Mouse (Mus musculus): ENCODE results near the gene Tpst2.
A peak's percentile ranks its signal among the peaks of the same experiment; 100 is the strongest.

The Tpst2 gene

DNA sequence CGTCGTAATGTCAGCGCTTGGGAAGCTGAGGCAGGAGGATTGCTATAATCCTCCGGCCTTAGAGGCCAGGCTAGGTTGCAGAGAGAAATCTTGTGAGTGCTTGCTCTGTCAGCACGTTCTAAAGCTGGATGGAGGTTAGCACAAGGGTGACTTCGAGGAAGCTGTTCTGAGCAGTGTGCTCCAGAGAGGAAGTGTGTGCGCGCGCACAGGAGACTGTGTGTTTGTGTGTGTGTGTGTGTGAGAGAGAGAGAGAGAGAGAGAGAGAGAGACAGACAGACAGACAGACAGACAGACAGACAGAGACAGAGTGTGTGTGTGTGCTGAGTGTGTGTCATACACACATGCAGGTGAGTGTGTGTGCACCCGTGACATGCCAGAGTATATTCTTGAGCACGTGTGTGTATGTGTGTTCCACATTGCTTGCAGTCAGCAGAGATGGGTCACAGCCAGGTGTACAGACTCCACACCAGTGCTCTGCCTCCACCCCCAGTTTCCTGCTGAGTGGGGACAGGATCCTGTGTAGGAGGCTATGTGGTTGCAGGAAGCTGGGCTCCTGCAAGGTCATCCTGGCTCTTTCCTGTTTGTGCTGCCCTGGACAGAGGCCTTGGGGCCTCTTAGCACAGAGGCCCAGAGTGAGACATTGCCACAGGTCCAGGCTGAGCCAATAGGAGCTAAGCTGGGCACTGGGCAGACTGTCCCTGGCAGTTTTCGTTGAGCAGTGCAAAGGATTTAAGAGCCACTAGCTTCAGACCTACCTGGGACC is 21.9 kb downstream of the Tpst2 start:
- peak; percentile 74 for DNase-seq (ENCODE audit: low read depth)

DNA sequence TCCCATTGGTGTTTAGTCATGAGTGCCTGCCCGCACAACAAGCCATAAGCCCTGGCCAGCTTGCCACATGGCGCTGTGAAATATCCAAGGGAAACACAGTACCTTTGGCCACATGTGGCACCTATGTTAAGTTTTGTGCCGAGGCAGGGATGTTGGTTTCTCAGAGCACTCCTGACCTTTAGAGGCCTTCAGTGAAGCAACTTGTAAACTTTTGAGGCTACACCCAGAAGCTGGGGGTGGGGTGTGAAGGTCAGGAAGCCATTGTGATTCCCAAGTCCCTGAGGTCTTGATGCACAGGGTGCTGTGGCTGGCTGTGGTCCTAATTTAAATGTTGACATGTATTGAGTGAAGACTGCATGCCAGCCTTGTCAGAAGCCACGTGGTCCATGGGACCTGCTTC is 22.9 kb downstream of the Tpst2 start:
- peak; percentile 38 for DNase-seq (ENCODE audit: low read depth)

DNA sequence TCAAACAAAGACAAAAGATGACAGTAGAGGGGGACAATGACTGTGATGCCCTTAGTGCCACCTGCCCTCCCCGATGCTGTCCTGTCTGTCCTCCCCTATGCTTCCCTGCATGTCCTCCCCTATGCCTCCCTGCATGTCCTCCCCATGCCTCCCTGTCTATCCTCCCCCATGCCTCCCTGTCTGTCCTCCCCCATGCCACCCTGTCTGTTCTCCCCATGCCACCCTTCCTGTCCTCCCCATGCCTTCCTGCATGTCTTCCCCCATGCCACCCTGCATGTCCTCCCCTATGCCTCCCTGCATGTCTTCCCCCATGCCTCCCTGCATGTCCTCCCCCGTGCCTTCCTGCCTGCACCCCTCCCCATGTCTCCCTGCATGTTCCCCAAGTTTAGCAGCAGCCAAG is 23.6 kb downstream of the Tpst2 start:
- DNase-seq (ENCODE audit: low read depth), result no peak

DNA sequence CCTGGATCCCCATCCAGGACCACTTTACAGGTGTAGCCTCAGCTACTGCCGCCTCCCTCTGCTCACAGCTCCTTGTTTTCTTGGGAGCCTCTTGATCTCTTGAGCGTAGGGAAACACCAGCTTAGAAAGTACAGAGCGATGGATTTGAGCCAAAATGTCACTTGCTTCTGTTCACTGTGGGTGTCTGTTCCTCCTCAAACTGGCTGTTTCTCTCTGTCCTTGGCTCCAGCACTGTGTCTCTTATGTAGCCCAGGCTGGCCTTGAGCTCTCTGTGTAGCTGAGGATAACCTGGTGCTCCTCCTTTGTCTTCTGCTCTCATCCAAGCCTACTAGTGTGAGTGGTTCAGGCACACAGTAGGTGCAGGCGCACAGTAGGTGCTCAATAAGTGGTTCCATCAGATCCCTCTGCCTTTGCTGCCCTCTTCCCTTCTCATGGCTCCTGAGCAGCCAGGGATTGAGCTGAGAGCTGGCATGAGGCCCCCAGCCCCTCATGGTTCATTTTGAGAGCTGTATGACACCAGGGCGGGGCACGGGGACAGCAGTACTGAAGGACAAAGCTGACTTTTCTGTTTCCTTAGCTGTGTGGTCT is 24.3 kb downstream of the Tpst2 start:
- DNase-seq (ENCODE audit: low read depth), result peak; percentile 43

DNA sequence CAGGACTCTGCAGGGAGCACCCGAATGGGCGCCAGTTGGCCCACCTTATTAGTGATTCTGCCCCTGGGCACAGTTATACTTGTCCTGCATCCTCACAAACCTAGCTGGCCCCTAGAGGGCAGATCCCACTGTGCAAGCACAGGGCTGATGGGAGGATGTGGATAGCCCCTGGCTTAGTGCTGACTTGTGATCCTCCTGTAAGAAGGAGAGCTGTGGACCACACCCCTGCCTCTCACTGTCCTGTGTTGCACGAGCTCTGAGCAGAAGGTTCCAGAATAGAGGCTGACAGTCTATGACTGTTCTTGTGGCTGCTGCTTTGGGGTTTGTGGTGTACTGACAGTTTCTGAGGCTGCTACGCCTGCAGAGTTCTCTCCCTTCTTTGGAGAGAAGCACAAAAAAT is 25.2 kb downstream of the Tpst2 start:
- peak; percentile 68 for DNase-seq (ENCODE audit: low read depth)

DNA sequence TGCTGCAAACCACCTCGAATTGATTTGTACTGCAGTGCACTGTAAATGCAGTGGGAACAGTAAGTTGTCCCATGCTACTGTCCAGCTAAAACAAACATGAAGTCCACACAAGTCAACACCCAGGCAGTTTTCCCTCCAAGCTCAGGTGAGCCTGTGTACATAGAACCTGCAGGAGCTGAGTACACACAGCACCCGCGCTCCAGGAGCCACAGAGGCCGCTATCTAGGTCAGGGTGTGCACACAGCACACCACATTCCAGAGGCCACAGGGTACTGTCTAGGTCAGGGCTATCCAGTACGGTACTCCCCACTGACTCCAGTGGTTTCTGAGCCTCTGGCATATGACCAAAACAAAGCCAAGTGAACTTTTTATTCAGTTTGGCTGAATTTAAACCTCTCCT is 25.8 kb downstream of the Tpst2 start:
- no peak for DNase-seq (ENCODE audit: low read depth)

DNA sequence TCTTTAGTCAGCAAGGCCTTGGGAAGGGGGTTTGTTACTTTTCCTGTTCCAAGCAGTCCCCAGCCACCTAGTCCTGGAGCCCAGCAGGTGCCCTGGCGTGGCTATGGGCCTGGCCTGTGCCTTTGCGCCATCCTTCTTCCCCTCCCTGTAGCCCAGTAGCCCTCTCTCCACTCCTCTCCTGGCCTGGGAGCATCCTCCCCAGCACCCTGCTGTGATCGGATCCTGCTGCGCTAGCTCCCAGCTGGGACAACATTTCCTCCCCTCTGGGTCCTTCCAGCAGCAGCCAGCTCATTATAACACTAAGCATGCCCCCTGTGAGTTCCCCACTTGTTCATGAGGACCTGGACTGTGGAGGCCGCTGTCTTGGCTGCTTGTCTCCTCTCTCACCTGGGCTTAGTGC is 29.4 kb downstream of the Tpst2 start:
- no peak for DNase-seq (ENCODE audit: low read depth)

DNA sequence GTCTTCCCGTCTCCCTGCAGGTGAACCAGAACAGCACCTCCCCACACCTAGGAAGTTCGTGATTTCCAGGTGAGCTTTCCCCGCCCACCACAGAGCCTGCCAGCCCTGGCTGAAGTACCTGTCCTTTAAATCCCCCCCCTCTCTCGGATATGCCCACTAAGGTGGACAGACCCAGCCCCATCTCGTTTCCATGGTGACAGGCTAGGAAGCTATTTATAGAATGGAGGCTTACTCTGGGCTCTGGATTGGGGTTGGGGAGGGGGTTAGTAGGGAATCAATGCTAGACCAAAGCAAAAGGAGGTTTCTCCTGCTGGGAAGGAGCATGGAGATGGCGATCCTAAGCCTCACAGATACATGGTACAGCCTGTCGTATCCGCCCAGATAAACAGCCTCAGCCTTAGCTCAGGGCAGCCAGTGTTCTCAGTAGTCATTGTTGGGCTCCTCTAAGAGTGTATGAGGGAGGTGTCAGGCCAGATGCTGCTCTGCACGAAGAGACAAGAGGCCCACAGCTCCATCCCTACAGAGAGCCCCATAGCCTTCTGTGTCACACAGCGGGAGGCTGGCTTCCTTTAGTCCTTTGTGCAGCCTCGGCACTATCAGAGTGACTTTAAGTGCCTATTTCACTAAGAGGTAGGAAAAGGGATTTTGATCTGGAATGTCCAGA is 36.9 kb downstream of the Tpst2 start:
- DNase-seq (ENCODE audit: low read depth), result no peak

DNA sequence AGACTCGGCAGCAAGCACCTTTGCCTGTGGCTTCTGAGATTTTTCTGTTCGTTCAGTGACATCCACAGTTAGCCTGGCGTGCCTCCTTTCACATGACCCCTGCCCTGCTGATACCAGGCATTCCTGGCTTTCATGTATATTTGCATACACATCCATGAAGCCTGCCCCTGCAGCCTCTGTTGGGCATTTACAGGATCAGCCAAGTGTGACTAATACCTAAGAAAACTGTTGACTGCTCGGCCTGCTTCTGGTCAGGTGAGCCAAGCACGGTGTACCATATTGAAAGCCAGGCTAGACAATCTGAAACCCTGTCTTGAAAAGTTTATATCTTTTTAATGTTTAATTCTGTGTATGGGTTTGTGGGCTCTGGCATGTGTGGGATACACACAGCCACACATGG is 40.0 kb downstream of the Tpst2 start:
- DNase-seq (ENCODE audit: low read depth), result no peak

DNA sequence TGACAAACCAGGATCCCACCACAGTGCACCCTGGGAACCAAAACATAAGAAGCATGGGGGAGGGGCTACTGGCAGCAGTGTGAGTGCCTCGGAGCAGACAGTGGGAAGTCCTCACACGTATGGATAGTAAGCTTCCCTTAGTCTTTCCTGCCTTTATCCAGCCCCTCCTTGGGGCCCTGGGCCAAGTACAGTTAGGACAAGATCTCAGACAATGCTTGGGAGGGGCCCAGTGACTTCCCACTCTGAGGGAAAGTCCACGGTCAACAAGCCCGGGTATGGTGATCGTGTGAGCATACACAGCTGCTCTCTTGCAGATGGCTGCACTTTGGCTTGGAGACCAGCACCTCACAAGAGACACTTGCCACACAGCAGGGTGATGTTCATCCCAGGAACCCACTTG is 40.8 kb downstream of the Tpst2 start:
- no peak for DNase-seq (ENCODE audit: low read depth)

DNA sequence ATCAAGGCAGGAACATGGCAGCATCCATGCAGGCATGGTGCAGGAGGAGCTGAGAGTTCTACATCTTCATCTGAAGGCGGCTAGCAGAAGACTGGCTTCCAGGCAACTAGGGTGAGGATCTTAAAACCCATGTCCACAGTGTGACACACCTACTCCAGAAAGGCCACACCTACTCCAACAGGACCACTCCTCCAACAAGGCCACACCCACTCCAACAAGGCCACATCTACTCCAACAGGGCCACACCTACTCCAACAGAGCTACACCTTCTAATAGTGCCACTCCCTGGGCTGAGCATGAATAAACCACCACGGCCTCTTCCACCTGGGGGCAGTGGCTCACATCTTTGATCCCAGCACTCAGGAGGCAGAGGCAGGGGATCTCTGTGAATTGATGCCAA is 42.9 kb downstream of the Tpst2 start:
- peak; percentile 38 for DNase-seq (ENCODE audit: low read depth)

DNA sequence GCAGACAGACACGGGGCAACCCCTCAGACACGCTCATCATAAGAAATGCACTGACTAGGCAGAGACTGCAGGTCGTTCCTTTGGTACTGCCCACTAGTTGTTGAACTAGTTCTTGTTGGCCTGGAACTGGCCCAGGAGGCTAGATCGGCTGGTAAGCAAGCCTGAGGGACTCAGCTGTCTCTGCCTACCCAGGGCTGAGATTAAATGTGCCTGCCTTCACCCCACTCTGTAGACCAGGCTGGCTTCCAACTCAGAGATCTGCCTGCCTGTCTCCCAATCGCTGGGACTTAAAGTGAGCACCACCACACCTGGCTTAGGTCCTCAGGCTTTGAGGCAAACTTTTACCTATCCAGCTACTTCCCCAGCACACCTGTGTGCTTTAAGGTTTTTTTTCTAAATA is 43.9 kb downstream of the Tpst2 start:
- no peak for DNase-seq (ENCODE audit: low read depth)

DNA sequence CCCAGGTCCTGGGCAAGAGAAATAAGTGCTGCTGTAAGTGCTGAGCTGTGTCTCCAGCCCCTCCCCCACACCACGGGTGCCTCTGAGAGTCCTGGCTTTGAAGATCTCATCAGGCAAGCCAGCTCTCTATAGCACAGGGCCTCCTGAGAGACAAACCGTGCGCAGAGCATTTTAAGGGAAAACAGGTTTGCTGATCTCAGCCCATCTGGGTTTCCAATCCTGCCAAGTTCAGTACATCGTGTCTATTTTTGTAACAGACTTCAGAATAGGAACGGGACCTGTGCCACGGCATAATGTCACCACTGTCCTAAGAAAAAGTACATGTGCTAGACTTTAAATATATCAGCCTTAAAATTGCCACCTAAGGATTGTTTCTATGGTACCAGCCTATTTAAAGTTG is 44.4 kb downstream of the Tpst2 start:
- no peak for DNase-seq (ENCODE audit: low read depth)

DNA sequence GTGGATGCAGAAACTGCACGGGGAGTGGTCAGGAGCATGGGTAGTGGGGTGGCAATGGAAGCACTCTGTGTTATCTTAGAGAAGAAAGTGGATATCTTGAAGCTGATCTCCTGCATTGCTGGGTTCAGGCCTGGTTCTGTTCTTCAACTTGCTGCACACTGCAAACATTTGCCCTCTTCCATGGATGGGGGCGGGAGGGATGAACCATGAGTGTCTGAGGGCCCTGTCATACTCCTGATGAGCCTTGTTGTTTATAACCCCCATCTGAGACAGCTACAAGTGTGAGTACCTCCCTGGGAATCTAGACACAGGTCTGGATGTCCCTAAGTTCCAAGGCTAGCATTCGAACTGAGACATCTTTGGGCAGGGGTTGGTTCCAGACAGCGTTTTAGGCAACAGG is 44.9 kb downstream of the Tpst2 start:
- DNase-seq (ENCODE audit: low read depth), result no peak

DNA sequence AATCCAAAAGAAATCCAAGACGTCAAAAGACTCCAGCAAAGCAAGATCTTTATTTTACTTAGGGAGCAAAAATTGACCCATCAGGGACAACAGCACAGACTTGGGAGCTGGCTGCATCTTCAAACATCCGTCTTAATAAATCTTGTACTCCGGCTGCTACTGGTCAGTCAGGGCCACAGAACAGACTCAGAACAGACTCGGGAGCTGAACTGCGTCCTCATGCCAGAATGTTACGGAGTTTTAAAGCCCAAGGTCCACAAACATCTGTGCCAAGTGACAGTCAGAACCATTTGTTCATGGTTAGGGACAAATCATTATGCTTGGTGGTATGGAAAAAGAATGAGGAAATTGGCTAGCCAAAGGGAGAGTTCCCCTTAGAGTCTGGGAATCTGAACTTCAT is 46.8 kb downstream of the Tpst2 start:
- DNase-seq (ENCODE audit: low read depth), result no peak

DNA sequence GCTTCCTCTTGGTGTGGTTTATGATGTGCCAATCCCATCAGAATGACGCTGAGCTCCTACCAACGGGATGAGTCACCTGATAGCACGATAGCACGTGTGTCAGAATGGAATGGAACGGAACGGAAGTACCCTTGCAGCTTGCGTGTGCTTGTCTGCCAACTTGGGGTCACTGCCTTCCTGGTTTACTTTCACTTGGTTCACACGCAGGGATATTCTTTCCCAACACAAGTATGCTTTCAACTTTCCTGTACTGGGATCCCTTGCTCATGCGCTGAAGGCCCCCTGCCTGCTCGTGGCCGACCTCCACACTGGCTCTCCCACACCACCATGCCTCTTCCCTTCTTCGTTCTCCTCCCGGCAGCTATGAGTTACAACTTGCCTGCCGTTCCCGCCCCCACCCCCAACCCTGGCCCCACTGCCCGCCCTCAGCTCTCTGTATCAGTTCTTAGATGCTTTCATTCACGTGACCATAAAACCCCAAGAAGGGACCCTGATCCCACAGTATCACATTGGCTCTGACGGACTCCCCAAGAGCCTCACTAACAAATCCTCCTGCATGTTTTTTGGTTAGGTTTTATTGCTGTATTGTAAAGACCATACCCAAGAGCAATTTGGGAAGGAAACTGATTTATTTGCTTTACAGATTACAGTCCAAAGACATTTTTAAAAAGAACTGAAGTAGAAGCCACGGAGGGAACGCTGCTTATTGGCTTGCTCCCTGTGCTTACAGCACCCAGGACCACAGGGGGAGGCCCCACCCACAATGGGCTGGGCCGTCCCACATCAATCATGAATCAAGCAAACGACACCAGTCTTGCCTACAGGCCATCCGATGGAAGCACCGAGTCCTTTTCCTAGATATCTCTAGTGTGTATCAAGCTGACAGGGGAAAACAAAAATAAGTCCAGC is 48.4 kb downstream of the Tpst2 start:
- DNase-seq (ENCODE audit: low read depth), result peak; percentile 91

DNA sequence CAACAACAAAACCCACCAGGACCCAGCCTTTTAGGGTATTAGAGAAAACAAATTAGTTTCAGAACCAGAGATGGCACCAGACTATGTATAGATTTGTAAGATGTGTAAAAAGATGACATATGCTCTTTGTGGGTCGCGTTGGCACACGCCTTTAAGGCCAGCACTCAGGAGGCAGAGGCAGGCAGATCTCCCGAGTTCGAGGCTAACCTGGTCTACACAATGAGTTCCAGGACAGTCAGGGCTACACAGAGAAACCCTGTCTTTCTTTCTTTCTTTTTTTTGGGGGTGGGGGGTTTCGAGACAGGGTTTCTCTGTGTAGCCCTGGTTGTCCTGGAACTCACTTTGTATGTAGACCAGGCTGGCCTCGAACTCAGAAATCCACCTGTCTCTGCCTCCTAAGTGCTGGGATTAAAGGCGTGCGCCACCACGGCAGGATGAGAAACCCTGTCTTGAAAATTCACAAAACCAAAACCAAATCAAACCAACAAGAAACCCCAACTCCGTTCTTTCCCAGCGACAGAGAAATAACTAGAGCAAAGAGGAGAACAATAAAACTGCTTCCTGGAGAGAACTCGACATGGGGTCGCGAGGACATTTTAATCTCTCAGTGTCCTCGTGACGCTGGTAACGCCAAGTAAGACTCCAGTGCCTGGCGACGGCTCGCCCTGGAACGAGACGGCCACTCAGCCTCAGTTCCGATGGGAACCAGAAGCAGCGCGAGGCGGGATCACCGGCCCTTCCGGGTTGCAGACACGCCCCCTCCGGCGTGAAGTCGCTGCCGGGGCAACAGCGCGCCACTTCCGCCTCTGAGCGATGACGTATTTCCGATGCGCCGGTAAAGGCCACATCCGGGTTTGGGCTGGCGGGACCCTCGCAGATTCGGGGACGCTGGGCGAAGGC is 49.3 kb downstream of the Tpst2 start, which contains the start of gene Tfip11:
Gene Tfip11, plus strand, starts transcription at position 813 of the 900 bp plus-strand sequence.
- peak; percentile 96 for DNase-seq (ENCODE audit: low read depth)

DNA sequence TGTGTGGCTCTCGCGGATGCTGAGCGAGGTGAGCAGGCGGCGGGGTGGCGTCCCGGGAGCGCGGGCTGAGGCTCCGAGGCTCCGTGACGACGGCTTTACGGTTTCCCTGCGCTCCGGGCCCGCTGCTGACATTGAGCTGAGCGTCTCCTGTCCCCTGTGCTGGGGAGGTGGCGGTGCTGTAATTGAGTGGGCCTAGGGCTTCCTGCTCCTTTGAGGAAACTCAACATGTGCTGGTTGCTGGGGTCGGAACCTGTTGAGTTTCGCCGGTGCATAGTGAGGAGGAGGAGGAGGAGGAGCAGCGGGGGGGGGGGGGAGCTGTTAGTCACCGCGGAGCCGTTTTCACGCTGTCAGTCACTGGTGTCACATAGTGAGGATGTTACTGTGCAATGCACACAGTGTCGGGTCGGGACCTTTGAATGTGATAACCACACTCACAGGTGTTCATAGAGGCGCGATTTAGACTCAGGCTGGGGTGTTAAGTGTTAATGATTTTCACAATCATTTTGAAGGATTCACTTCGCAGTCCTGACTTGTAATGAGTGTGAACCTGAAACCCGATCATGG is 50.0 kb downstream of the Tpst2 start:
- DNase-seq (ENCODE audit: low read depth), result no peak

DNA sequence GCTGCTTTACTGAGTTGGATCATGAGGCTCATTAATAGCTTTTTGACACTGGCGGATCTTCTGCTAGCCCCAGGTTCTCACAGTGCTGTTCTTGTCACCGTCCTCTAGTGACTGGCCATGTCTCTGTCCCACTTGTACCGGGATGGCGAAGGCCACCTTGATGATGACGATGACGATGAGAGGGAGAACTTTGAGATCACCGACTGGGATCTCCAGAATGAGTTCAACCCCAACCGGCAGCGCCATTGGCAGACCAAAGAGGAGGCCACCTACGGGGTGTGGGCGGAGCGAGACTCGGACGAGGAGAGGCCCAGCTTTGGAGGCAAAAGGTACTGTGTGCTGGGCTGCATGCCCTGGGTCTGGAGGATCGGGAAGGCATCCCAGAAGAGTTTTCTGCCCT is 51.4 kb downstream of the Tpst2 start:
- DNase-seq (ENCODE audit: low read depth), result no peak

DNA sequence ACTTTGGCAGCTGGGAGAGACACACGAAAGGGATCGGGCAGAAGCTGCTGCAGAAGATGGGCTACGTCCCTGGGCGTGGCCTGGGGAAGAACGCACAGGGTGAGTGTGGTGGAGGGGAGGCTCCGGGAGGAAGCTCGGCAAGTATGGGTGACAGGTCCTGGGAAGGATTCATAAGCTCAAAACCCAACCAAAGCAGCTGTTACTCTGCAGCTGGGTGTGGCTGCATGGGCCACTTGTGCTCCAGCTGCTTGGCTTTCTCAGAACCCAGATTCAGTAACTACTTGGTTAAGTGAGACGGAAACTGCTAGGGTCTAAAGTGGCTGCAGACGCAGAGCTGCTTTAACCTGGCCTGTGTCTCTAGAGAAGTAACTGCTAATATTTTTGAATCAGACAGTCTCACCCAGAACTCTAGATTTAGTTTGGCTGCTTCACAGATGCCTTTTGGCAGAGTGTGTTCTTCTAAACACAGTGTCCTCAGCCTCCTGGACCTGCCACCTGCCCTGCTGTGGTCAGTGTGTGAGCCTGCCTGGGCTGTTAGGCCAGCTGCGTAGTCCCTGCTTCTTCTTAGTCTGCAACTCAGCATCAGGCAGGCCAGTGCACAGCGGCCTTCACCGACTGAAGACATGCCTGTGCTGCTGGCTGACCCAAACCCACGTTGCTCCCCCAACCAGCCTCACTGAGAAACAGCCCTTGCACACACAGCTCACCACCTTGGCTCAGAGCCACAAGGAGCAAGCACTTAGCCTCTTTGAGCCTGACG is 53.5 kb downstream of the Tpst2 start:
- no peak for DNase-seq (ENCODE audit: low read depth)

Measured in induced T-regulatory cell, adult 2 months (primary cell).